Mouse (Mus musculus) WW6 (cell line): ENCODE data around the gene Trappc12.

Experiments used
- DNase-seq: peaks from one replicate; pipeline ENCODE4 v3.0.0-alpha.2; 2013; ENCODE audit warnings: low read depth, low spot score

The Trappc12 gene

DNA sequence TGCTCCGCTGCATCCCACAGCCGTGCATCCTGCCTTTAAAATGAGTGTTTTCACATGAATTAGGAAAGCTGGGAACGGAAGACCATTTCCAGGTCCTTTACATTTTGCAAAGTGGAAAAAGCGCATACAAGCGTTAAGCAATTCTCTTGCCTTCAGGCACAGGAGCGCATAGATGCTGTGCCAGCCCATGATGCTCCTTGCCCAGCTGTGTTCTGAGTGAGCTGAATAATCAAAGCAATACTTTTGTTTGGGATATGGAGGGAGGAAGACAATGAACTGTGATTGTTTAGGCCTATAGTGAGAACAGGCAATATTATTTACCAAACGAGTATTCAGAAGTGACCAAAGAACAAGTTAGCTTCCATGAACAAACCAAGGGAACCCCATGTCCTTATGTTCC is 59.5 kb downstream of the Trappc12 start:
- no peak for DNase-seq

DNA sequence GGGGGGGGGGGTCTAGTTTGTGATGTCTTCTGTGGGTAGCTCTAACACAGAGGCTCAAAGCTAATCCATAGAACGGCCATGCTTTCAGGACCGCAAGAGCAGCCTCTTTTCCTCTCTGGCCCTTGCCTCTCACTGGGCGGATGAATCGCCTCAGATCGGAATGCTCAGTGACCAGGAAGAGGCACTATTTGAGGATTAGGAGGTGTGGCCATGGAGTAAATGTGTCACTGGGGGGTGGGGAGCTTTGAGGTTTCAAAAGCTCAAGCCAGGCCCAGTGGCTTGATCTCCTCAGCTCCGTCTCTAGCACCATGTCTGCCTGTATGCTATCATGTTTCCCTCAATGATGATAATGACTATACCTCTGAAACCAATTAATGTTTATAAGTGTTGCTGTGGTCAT is 61.3 kb downstream of the Trappc12 start:
- no peak for DNase-seq

DNA sequence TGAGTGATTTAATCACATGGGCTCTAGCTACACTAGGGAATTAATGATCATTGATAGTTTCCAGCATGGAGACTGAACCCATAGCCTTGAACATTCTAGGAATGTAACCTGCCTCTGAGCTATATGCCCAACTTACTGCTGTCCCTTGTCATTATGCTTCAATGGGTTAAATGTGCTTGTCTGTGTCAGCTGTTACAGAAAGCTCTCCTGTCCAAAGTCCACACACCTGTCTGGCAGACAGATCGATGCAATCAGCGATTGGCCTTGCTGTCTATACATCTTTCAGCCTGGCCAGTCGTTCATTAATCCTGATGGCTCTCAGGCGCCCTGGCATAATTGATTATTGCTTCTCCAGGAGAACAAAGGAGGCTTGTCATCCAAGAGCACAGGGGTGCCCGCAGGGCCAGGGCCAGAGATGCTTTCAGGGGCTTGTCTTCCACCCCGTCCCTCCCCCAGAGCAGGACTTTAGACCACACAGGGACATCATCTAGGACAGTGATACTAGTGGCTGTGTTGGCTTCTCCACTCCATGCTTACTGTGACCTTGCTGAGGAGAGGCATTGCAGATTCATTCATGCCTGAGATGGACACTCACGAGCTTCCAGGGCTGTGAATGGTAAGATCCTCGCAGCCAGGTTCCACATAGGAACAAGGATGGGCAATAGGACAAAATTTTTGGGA is 63.9 kb downstream of the Trappc12 start:
- DNase-seq, result no peak

DNA sequence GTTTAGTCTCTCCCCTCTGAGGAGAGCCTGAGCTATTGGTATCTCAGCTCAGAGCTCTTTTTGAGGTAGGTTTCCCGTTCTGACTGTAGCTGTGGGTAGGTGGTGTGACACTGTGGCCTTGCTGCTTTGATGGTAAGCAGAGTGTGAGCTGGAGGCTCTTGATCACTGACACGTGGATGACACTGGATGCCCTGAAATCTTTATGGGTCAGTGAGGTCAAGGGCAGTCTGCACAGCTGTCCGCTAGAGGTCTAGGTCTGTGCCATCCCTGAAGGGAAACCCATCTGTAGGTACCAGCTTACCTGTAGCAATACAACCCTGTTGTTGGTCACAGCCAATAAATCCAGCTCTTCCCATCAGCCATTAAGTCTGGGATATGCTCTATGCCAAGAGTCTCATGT is 64.5 kb downstream of the Trappc12 start:
- DNase-seq, result no peak

DNA sequence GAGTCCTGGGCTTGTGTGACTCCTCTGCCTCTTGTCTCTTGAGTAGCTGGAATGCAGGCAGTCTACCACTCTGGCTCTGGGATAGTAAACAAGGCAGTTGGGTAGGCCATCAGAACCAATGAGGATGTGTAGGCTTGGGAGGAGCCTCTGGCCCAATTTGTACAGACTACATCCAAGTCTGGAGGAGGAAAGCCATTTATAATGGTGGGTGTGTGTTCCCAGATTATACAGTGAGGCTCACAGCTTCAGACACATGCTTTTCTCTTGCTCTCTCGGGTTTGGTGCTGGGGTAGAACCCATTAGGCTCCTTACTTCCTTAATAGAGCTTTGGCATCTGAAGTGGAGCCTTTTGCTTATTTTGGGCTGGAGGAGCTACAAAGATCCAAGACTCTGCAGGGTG is 65.6 kb downstream of the Trappc12 start:
- DNase-seq, result no peak

DNA sequence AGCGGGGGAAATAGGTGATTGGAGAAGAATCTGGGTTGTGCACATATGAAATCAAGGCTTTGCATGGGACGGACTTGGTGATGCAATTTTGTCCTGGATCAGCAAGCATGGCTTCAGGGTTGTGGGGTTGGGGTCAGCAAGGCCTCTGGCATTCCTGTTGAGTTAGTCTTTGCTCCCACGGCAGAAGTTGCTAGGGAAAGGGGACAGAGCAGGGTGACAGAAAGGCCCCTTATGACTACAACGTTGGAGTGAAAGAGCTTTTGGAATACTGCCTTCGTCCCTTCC is 74.4 kb downstream of the Trappc12 start:
- DNase-seq, result no peak

DNA sequence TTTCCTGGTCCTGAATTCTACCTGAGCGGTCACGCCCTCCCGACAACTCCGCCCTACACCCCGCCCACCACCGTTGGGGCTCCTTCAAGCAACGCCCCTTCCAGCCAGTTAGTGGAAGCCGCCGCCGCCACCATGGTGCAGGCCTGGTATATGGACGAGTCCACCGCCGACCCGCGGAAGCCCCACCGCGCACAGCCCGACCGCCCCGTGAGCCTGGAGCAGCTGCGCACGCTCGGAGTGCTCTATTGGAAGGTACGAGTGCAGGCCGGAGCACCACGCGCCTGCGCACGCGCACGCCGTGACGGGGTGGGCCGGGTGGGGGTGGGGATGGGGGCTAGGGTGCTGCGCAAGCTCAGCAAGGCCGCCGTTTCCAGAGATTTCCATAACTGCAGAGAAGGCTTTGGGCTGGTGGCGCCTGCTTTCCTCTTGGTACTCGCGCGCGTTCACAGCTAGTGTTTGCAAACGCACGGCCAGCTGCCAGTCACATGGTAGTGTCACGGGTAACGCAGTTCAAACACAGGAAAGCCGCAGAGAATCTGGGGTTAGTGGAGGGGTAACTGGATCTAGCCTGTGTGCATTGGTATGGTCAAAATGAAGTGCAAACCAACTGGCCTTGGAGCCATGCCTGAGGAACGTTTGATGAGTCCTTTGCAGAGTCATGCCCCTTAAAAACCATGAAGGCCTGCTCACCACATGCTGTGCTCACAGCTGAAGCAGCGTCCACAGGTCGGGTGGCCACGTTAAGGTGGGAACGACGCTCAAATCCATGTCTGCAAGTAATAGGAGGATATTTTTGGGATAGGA is 74.9 kb downstream of the Trappc12 start, which contains the start of gene Adi1:
Gene Adi1, plus strand, starts transcription at position 111 of the 804 bp plus-strand sequence.
- peak; percentile 84 for DNase-seq

DNA sequence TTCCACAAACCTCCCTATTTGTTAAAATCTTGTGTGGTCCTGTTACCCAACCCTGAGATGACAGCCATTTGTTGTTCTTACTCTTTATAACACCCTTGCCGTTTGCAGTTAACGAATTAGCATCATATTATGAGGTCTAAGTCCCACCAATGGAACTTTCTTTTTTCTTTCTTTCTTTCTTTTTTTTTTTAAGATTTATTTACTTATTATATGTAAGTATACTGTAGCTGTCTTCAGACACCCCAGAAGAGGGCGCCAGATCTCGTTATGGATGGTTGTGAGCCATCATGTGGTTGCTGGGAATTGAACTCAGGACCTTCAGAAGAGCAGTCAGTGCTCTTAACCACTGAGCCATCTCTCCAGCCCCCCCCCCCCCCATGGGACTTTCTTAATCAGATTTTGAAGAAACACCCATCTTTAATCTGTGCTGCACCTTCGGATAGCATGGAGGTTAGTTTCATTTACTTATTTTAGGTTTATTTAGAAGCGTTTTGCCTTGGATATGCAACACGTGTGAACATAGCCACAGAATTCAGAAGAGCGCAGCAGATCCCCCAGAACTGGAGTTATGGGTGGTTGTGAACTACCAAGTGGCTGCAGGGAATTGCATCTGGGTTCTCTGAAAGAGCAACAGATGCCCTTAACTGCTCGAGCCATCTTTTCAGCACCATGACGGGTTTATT is 76.1 kb downstream of the Trappc12 start:
- DNase-seq, result no peak

DNA sequence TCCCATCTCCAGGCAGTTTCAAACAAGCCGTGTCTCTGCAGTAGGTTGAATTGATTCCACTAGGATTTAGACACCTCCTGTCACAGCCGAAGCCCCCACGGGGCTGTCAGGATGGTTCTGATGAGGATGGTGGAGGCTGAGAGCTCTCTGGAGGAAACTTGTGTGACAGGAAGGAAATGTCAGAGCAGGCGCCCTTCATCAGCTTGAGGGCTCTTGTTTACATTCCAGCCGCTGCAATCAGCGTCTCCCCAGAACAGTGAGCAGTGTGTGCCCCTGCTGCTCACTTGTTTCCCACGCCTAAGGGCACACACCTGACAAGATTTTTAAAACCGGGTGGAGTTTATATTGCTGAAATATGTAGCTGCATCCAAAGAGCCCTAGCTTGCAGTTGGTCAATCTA is 83.0 kb downstream of the Trappc12 start:
- no peak for DNase-seq

DNA sequence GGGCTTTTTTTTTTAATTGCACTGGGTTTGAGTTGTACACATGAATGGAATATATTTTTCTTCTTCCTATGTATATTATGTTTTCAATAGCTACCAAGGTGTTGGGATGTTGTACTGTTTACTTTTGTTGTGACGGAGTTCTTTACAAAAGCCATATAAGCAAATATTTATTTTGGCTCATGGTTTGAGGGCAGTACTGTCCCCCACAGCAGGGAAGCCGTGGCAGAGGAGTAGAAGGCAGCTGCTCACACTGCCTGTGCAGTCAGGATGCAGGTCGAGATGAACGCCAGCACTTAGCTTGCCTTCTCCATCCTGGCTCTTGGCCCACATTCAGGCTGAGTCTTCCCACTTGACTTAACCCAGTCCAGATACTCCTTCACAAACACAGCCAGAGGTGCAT is 83.5 kb downstream of the Trappc12 start:
- no peak for DNase-seq

DNA sequence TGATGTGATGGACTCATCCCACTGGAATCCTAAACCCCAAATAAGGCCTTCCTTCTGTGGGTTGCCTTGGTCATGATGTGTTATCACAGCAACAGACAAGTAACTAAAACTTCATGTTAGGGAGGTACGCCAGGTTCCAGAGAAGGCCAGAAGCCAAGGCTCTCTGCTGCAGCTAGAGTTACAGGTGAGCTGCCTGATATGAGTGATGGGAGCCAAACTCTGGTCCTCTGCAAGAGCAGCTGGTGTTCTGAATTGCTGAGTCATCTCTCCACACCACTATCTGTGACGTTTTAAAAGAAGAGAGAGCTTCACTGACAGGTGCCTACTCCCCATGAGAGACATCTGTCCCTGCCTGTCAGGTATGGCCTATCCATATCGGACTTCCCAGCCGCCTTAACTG is 87.6 kb downstream of the Trappc12 start:
- no peak for DNase-seq

DNA sequence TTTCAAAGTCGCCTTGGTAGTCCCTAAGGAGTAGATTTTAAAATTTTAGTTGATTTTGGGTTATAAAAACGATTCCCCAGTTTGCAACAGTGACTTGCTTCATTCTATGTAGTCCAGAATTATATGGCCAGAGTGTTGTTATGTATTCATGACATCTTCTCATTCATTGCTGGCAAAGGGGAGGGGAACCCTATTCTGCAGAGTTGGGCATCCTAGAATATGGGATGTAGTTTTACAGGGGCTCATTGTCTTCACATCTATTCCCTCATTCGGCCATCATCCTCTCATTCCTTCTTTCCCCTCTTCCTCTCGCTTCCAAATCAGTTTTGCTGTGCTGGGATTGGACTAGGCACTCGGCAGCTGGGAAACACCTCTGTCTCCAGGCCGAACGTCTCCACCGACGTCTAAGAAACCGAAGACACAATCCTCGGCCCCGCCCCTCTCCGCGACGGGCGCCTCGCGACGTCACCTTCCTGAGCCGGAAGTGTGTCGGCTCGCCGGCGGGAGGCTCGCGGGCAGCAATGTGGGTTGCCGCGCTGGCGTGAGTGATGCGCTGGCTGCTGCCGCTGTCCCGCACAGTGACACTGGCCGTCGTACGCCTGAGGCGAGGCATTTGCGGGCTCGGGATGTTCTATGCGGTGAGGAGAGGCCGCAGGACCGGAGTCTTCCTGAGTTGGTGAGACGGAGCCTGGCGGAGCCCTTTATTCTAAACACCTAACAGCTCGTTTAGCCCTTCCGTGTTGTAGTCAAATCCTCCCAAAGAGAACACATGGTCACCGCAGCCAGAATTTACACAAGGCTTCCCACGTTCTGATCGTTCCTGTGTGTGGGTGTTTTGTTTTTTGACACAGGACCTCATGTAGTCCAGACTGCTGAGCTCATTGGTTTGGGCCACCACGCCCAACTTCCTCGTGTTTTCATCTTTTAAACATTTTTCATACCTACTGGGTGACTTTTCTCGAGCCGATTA is 100.8 kb downstream of the Trappc12 start, which contains the start of gene Rnaseh1:
Gene Rnaseh1, plus strand, starts transcription at position 462 of the 970 bp plus-strand sequence.
- DNase-seq, result no peak
